Mouse (Mus musculus) embryonic facial prominence, embryonic 10.5 days (tissue): ENCODE results near the gene As3mt. TPM values are rescaled to one million over a fixed set of nuclear protein-coding genes. Genes with fewer than 3 reads are reported as not detected.
A peak's percentile ranks its signal among the peaks of the same experiment; 100 is the strongest.
"Not testable (repeated sequence)": the region's sequence is repeated elsewhere in the genome, so short reads cannot be mapped to it uniquely, and the experiment has no call there.

ENCODE experiments used
- DNase-seq: peaks from one replicate; pipeline ENCODE4 v3.0.0-alpha.2; 2017; ENCODE audit warnings: low spot score
- H3K27ac ChIP-seq: fragments of 300-500 bp; sonication (generic); replicated peaks from 2 replicates; pipeline ENCODE4 v1.5.1; 2016; ENCODE audit warnings: mild to moderate bottlenecking
- H3K27me3 ChIP-seq: fragments of 300-500 bp; sonication (generic); replicated peaks from 2 replicates; pipeline ENCODE4 v1.6.1; 2016; ENCODE audit warnings: low read depth, mild to moderate bottlenecking; ENCODE audit not compliant: poor library complexity, severe bottlenecking
- H3K36me3 ChIP-seq: fragments of 300-500 bp; sonication (generic); replicated peaks from 2 replicates; pipeline ENCODE4 v1.6.1; 2016; ENCODE audit warnings: mild to moderate bottlenecking, moderate library complexity
- H3K4me1 ChIP-seq: fragments of 300-500 bp; sonication (generic); 2 replicates; pipeline ENCODE4 v1.6.1; 2016
- H3K4me3 ChIP-seq: fragments of 300-500 bp; sonication (generic); 2 replicates; pipeline ENCODE4 v1.5.1; 2016; ENCODE audit warnings: mild to moderate bottlenecking, moderate library complexity
- H3K9me3 ChIP-seq: fragments of 300-500 bp; sonication (generic); 2 replicates; pipeline ENCODE4 v1.6.1; 2016; ENCODE audit warnings: mild to moderate bottlenecking
- WGBS: fragments of 180-500 bp; shearing (Covaris S2); methylation state at CpG from one replicate; pipeline ENCODE4 v1.1.7; 2016; 5-methylcytosine and 5-hydroxymethylcytosine counted together
- polyA plus RNA-seq: library from polyadenylated mRNA; unstranded; fragments of >200 nt; fragmentation: Nextera tagmentation; extraction: Ambion mirVana; gene quantifications from 2 replicates; pipeline ENCODE4 v1.2.1, GENCODE M21; 2016

Gene As3mt
- polyA plus RNA-seq, 1 experiment from 2014 or later: 31.8 TPM

GRCm38 (mm10) chr19:46732673-46733072 is 25.4 kb downstream of the As3mt start:
- not testable (repeated sequence) for H3K4me3 ChIP-seq

DNA sequence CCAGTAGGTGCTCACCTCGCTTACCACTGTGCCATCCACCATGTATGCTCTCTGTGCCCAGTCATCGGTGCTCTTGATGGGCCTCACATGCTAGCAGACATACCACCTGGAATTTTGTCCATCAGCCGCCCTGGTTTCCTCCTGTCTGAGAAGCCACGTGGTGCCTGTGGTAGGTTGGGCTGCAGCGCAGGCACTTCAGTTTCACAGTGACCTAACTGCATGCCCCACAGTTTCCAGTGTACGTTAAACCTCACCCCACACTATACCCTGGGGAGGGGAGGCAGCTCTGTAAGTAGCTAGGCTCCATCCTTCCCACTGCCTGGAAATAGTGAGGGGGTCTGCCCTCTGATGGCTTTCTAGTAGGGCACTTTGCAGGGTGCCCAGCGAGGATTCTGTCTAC is 26.4 kb downstream of the As3mt start:
- no peaks in the 10 kb centered on the region for H3K27me3 ChIP-seq
- DNase-seq: no peak
- 89% methylated on average over 7 of the region's 7 CpGs for WGBS
- H3K4me3 ChIP-seq: no peak overlapping the region
- no peaks in the 10 kb centered on the region for H3K9me3 ChIP-seq
- H3K36me3 ChIP-seq: peaks cover 21% of the 10 kb centered on the region
- no peak overlapping the region for H3K27ac ChIP-seq
- H3K4me1 ChIP-seq: no peaks in the 10 kb centered on the region; the same call in 1 of the 2 replicates

More at GRCm38 (mm10) chr19:46732673-46733072, 25.4 kb downstream of the As3mt start:
- not testable (repeated sequence) for H3K4me1 ChIP-seq, H3K9me3 ChIP-seq, H3K27me3 ChIP-seq, H3K27ac ChIP-seq, DNase-seq
- peaks cover 20% of the 10 kb centered on the region for H3K36me3 ChIP-seq
- WGBS: 88% methylated on average over 5 of the region's 5 CpGs

- Histone ChIP-seq H3K27ac (no peak overlapping the region), H3K27me3 (no peaks in the 10 kb centered on the region), H3K9me3 (no peaks in the 10 kb centered on the region), H3K4me1 (no peaks in the 10 kb centered on the region; the same call in 1 of the 2 replicates), H3K4me3 (no peak overlapping the region), H3K36me3 (peaks cover 22% of the 10 kb centered on the region)
- DNase-seq: no peak
- WGBS: 63% methylated on average over 5 of the region's 5 CpGs
Measured at GRCm38 (mm10) chr19:46735241-46735640, 28.0 kb downstream of the As3mt start.

- no peak for DNase-seq
- WGBS: 87% methylated on average over 7 of the region's 7 CpGs
Measured at GRCm38 (mm10) chr19:46737106-46737505, 29.8 kb downstream of the As3mt start.

DNA sequence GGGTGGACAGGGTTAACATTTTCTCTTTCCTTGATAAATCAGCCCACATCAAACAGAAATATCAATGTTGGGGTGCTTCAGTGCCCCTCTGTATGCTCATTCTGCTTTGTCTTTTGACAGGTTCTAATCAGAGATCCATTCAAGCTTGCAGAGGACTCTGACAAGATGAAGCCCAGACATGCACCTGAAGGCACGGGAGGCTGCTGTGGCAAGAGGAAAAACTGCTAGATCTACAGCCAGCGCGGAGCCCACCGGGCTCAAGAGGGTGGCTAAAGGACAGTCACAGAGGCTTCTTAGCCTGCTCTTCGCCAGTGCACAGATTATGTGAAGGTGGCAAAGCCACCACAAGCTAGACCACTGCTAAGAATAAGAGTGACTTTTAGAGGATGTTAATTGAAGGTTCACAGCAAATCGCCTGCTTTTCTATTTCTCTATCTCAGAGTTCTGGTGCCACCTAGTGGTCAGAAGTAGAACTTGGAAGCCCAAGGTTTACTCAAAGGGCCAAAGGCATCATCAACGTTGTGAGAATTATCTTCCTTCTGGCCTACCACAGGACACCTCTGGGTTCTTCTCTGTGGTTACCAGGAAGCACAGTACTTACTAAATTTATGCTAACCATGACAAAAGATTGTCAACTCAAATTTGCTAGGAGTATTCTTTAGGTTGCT is 33.2 kb downstream of the As3mt start:
- no peak overlapping the region for H3K27ac ChIP-seq
- no peaks in the 10 kb centered on the region for H3K9me3 ChIP-seq
- no peaks in the 10 kb centered on the region for H3K27me3 ChIP-seq
- 57% methylated on average over 7 of the region's 7 CpGs for WGBS
- H3K36me3 ChIP-seq: peaks cover 16% of the 10 kb centered on the region
- no peaks in the 10 kb centered on the region for H3K4me1 ChIP-seq
- DNase-seq: peak; percentile 59
- H3K4me3 ChIP-seq: no peak overlapping the region

More at GRCm38 (mm10) chr19:46737106-46737505, 29.8 kb downstream of the As3mt start:
- Histone ChIP-seq H3K4me3 (no peak overlapping the region), H3K27ac (no peak overlapping the region), H3K27me3 (no peaks in the 10 kb centered on the region), H3K9me3 (no peaks in the 10 kb centered on the region), H3K36me3 (peaks cover 22% of the 10 kb centered on the region), H3K4me1 (no peaks in the 10 kb centered on the region; the same call in 1 of the 2 replicates)

GRCm38 (mm10) chr19:46741574-46741973 is 34.3 kb downstream of the As3mt start:
- Histone ChIP-seq H3K4me1 (no peaks in the 10 kb centered on the region), H3K9me3 (no peaks in the 10 kb centered on the region), H3K4me3 (no peak overlapping the region), H3K27ac (no peak overlapping the region), H3K27me3 (no peaks in the 10 kb centered on the region), H3K36me3 (peaks cover 16% of the 10 kb centered on the region)
- no peak for DNase-seq
- WGBS: 48% methylated on average over 6 of the region's 6 CpGs

GRCm38 (mm10) chr19:46744681-46745080 is 37.4 kb downstream of the As3mt start:
- no peaks in the 10 kb centered on the region for H3K4me1 ChIP-seq
- H3K4me3 ChIP-seq: no peak overlapping the region
- DNase-seq: no peak
- no peak overlapping the region for H3K27ac ChIP-seq
- H3K36me3 ChIP-seq: no peaks in the 10 kb centered on the region
- no peaks in the 10 kb centered on the region for H3K27me3 ChIP-seq
- 74% methylated on average over 9 of the region's 9 CpGs for WGBS
- no peaks in the 10 kb centered on the region for H3K9me3 ChIP-seq

DNA sequence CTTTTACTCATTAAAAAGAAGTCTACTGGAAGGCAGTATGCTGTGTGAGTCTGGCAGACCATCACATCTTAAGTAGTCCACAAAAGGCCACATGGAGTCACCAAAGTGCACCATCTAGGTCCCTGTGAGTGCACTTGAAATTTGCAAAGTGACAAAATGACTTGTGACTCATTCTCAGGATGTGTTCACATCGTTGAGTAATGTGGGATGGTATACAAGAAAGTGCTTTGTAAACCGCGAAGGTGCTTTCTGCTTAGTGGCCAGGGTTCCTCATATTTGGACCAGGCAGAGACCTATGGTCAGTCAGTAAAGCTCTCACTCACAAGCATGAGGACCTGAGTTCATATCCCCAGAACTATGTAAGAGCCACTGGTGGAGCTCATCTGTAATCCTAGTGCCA is 40.5 kb downstream of the As3mt start:
- no peak overlapping the region for H3K4me3 ChIP-seq
- H3K36me3 ChIP-seq: no peaks in the 10 kb centered on the region
- H3K4me1 ChIP-seq: no peaks in the 10 kb centered on the region
- 90% methylated on average over 3 of the region's 3 CpGs for WGBS
- no peak for DNase-seq
- H3K9me3 ChIP-seq: no peaks in the 10 kb centered on the region
- H3K27me3 ChIP-seq: no peaks in the 10 kb centered on the region
- no peak overlapping the region for H3K27ac ChIP-seq

DNA sequence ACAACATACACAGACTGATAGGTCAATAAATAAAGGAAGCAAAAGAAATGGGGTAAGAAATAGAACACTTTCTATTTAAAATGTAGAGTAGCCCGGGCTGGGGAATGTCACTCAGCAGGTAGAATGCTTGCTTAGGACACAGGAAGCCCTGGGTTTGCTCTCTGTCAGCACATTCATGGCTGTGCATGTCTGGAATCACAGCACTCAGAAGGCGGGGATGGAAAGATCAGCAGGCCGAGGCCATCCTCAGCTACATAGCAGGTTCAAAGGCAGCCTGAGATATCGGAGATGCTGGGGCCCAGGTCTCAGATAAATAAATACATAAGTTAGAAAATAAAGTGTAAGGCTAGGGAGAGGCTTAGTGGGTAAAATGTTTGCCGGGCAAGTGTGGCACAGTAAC is 45.0 kb downstream of the As3mt start:
- Histone ChIP-seq H3K27ac (no peak overlapping the region), H3K27me3 (no peaks in the 10 kb centered on the region), H3K4me3 (no peak overlapping the region), H3K4me1 (no peaks in the 10 kb centered on the region), H3K9me3 (no peaks in the 10 kb centered on the region), H3K36me3 (no peaks in the 10 kb centered on the region)
- DNase-seq: no peak
- WGBS: 88% methylated on average over 5 of the region's 5 CpGs

GRCm38 (mm10) chr19:46755066-46755465 is 47.8 kb downstream of the As3mt start:
- peaks cover 12% of the 10 kb centered on the region; the same call in 1 of the 2 replicates for H3K27me3 ChIP-seq
- H3K4me1 ChIP-seq: no peaks in the 10 kb centered on the region
- 0 out of 2 replicates have a peak, but pooled peaks cover 2% of the 10 kb centered on the region for H3K9me3 ChIP-seq
- H3K36me3 ChIP-seq: no peaks in the 10 kb centered on the region
- H3K4me3 ChIP-seq: no peak overlapping the region
- WGBS: 51% methylated on average over 9 of the region's 9 CpGs
- DNase-seq: peak; percentile 43
- no peak overlapping the region for H3K27ac ChIP-seq

GRCm38 (mm10) chr19:46756221-46756620 is 49.0 kb downstream of the As3mt start:
- 0 out of 2 replicates have a peak, but pooled peaks cover 2% of the 10 kb centered on the region for H3K9me3 ChIP-seq
- DNase-seq: no peak
- peaks cover 12% of the 10 kb centered on the region; the same call in 1 of the 2 replicates for H3K27me3 ChIP-seq
- H3K4me3 ChIP-seq: no peak overlapping the region
- WGBS: 86% methylated on average over 4 of the region's 4 CpGs
- H3K27ac ChIP-seq: no peak overlapping the region
- H3K36me3 ChIP-seq: no peaks in the 10 kb centered on the region
- peaks cover 7% of the 10 kb centered on the region for H3K4me1 ChIP-seq

GRCm38 (mm10) chr19:46759096-46759495 is 51.8 kb downstream of the As3mt start:
- Histone ChIP-seq H3K36me3 (no peaks in the 10 kb centered on the region), H3K9me3 (0 out of 2 replicates have a peak, but pooled peaks cover 2% of the 10 kb centered on the region), H3K27me3 (peaks cover 33% of the 10 kb centered on the region), H3K27ac (no peak overlapping the region), H3K4me1 (peaks cover 24% of the 10 kb centered on the region), H3K4me3 (no peak overlapping the region)
- DNase-seq: no peak
- 69% methylated on average over 8 of the region's 8 CpGs for WGBS

DNA sequence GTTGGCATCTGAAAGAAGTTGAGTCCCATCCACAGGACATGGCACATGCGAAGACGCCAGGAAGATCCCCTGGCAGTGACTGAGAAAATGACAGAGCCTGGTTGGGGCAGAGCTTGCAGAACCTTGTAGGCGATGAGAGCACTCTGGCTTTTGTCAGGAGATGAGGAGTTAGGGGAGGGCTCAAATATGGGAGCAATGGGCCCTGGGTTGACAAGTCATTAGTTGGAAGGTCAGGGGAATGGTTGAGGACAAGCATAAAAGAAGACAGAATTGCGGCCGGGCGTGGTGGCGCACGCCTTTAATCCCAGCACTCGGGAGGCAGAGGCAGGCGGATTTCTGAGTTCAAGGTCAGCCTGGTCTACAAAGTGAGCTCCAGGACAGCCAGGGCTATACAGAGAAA is 52.7 kb downstream of the As3mt start:
- not testable (repeated sequence) for H3K4me3 ChIP-seq, H3K27ac ChIP-seq, H3K9me3 ChIP-seq, DNase-seq, H3K36me3 ChIP-seq
- H3K27me3 ChIP-seq: peaks cover 42% of the 10 kb centered on the region
- whole genome bisulfite sequencing: 90% methylated on average over 10 of the region's 10 CpGs
- peaks cover 30% of the 10 kb centered on the region for H3K4me1 ChIP-seq
